Mouse (Mus musculus): ENCODE results near the gene Slc35a2. TPM values are rescaled to one million over a fixed set of nuclear protein-coding genes. Genes with fewer than 3 reads are reported as not detected.

The Slc35a2 gene
- polyA plus RNA-seq, 1 experiment: not detected

- Histone ChIP-seq H3K27ac (ENCODE audit: insufficient read depth, low read depth, low read length) (no peak overlapping the region), H3K4me3 (ENCODE audit: insufficient read depth, low read depth, low read length) (no peak overlapping the region), H3K4me1 (ENCODE audit: control insufficient read depth, insufficient read depth, low read length) (no peaks in the 10 kb centered on the region)
- TF ChIP-seq POLR2A (IDR thresholded peaks at IDR 0.05; ENCODE audit: insufficient read depth, low read depth, low read length): no peak
- no peak for TF ChIP-seq CTCF (IDR thresholded peaks at IDR 0.05; ENCODE audit: insufficient read depth, low read depth, low read length)
- 72% methylated on average over 1 of the region's 1 CpGs for WGBS
Measured at GRCm38 (mm10) chrX:7863181-7863580, 20.6 kb upstream of the Slc35a2 start.

GRCm38 (mm10) chrX:7864551-7864950, 19.3 kb upstream of the Slc35a2 start:
- no peak for TF ChIP-seq POLR2A (IDR thresholded peaks at IDR 0.05; ENCODE audit: insufficient read depth, low read depth, low read length)
- no peak for TF ChIP-seq CTCF (IDR thresholded peaks at IDR 0.05; ENCODE audit: insufficient read depth, low read depth, low read length)
- no peak overlapping the region for H3K4me3 ChIP-seq (ENCODE audit: insufficient read depth, low read depth, low read length)
- 78% methylated on average over 3 of the region's 3 CpGs for WGBS
- no peaks in the 10 kb centered on the region for H3K4me1 ChIP-seq (ENCODE audit: control insufficient read depth, insufficient read depth, low read length)
- H3K27ac ChIP-seq (ENCODE audit: insufficient read depth, low read depth, low read length): no peak overlapping the region

GRCm38 (mm10) chrX:7865343-7865742, 18.5 kb upstream of the Slc35a2 start:
- TF ChIP-seq POLR2A (IDR thresholded peaks at IDR 0.05; ENCODE audit: insufficient read depth, low read depth, low read length): no peak
- no peak for TF ChIP-seq CTCF (IDR thresholded peaks at IDR 0.05; ENCODE audit: insufficient read depth, low read depth, low read length)

GRCm38 (mm10) chrX:7865786-7866185, 18.0 kb upstream of the Slc35a2 start:
- Histone ChIP-seq H3K4me3 (ENCODE audit: insufficient read depth, low read depth, low read length) (no peak overlapping the region), H3K27ac (ENCODE audit: insufficient read depth, low read depth, low read length) (no peak overlapping the region), H3K4me1 (ENCODE audit: control insufficient read depth, insufficient read depth, low read length) (no peaks in the 10 kb centered on the region)
- TF ChIP-seq CTCF (IDR thresholded peaks at IDR 0.05; ENCODE audit: insufficient read depth, low read depth, low read length) (no peak), POLR2A (IDR thresholded peaks at IDR 0.05; ENCODE audit: insufficient read depth, low read depth, low read length) (no peak)
- 62% methylated on average over 2 of the region's 2 CpGs for WGBS

More at GRCm38 (mm10) chrX:7865343-7865742, 18.5 kb upstream of the Slc35a2 start:
- WGBS: 64% methylated on average over 2 of the region's 2 CpGs
- Histone ChIP-seq H3K27ac (ENCODE audit: insufficient read depth, low read depth, low read length) (no peak overlapping the region), H3K4me1 (ENCODE audit: control insufficient read depth, insufficient read depth, low read length) (no peaks in the 10 kb centered on the region), H3K4me3 (ENCODE audit: insufficient read depth, low read depth, low read length) (no peak overlapping the region)

GRCm38 (mm10) chrX:7867141-7867540, 16.7 kb upstream of the Slc35a2 start:
- Histone ChIP-seq H3K4me1 (ENCODE audit: control insufficient read depth, insufficient read depth, low read length) (no peaks in the 10 kb centered on the region), H3K27ac (ENCODE audit: insufficient read depth, low read depth, low read length) (no peak overlapping the region), H3K4me3 (ENCODE audit: insufficient read depth, low read depth, low read length) (no peak overlapping the region)
- TF ChIP-seq CTCF (IDR thresholded peaks at IDR 0.05; ENCODE audit: insufficient read depth, low read depth, low read length) (no peak), POLR2A (IDR thresholded peaks at IDR 0.05; ENCODE audit: insufficient read depth, low read depth, low read length) (no peak)
- 90% methylated on average over 1 of the region's 1 CpGs for WGBS

GRCm38 (mm10) chrX:7868506-7868905, 15.3 kb upstream of the Slc35a2 start:
- 42% methylated on average over 2 of the region's 2 CpGs for WGBS
- no peak overlapping the region for H3K27ac ChIP-seq (ENCODE audit: insufficient read depth, low read depth, low read length)
- H3K4me3 ChIP-seq (ENCODE audit: insufficient read depth, low read depth, low read length): no peak overlapping the region
- TF ChIP-seq CTCF (IDR thresholded peaks at IDR 0.05; ENCODE audit: insufficient read depth, low read depth, low read length) (no peak), POLR2A (IDR thresholded peaks at IDR 0.05; ENCODE audit: insufficient read depth, low read depth, low read length) (no peak)
- no peaks in the 10 kb centered on the region for H3K4me1 ChIP-seq (ENCODE audit: control insufficient read depth, insufficient read depth, low read length)

- Histone ChIP-seq H3K4me1 (ENCODE audit: control insufficient read depth, insufficient read depth, low read length) (no peaks in the 10 kb centered on the region), H3K27ac (ENCODE audit: insufficient read depth, low read depth, low read length) (no peak overlapping the region), H3K4me3 (ENCODE audit: insufficient read depth, low read depth, low read length) (no peak overlapping the region)
- TF ChIP-seq CTCF (IDR thresholded peaks at IDR 0.05; ENCODE audit: insufficient read depth, low read depth, low read length) (no peak), POLR2A (IDR thresholded peaks at IDR 0.05; ENCODE audit: insufficient read depth, low read depth, low read length) (no peak)
- 33% methylated on average over 3 of the region's 3 CpGs for WGBS
Measured at GRCm38 (mm10) chrX:7869826-7870225, 14.0 kb upstream of the Slc35a2 start.

GRCm38 (mm10) chrX:7878007-7878419, 5.8 kb upstream of the Slc35a2 start, which contains the start of gene Pim2:
Gene Pim2, plus strand, starts transcription at chrX:7878262.
- Histone ChIP-seq H3K4me3 (ENCODE audit: insufficient read depth, low read depth, low read length) (peak within 1 kb of the TSS; percentile 81), H3K27ac (ENCODE audit: insufficient read depth, low read depth, low read length) (peak within 1 kb of the TSS; percentile 71), H3K4me1 (ENCODE audit: control insufficient read depth, insufficient read depth, low read length) (no peaks in the 10 kb centered on the region)
- no peak for TF ChIP-seq CTCF (IDR thresholded peaks at IDR 0.05; ENCODE audit: insufficient read depth, low read depth, low read length)
- peak; percentile 49 for TF ChIP-seq POLR2A (IDR thresholded peaks at IDR 0.05; ENCODE audit: insufficient read depth, low read depth, low read length)
- 12% methylated on average over 38 of the region's 38 CpGs for WGBS

GRCm38 (mm10) chrX:7878495-7878894, 5.3 kb upstream of the Slc35a2 start:
- H3K27ac ChIP-seq (ENCODE audit: insufficient read depth, low read depth, low read length): peak overlapping the region; percentile 71
- no peaks in the 10 kb centered on the region for H3K4me1 ChIP-seq (ENCODE audit: control insufficient read depth, insufficient read depth, low read length)
- 21% methylated on average over 21 of the region's 21 CpGs for WGBS
- no peak for TF ChIP-seq POLR2A (IDR thresholded peaks at IDR 0.05; ENCODE audit: insufficient read depth, low read depth, low read length)
- peak overlapping the region; percentile 81 for H3K4me3 ChIP-seq (ENCODE audit: insufficient read depth, low read depth, low read length)

GRCm38 (mm10) chrX:7879819-7880218, 4.0 kb upstream of the Slc35a2 start:
- peak overlapping the region; percentile 40 for H3K4me3 ChIP-seq (ENCODE audit: insufficient read depth, low read depth, low read length)
- no peak for TF ChIP-seq POLR2A (IDR thresholded peaks at IDR 0.05; ENCODE audit: insufficient read depth, low read depth, low read length)
- no peak for TF ChIP-seq CTCF (IDR thresholded peaks at IDR 0.05; ENCODE audit: insufficient read depth, low read depth, low read length)
- H3K27ac ChIP-seq (ENCODE audit: insufficient read depth, low read depth, low read length): no peak overlapping the region
- no peaks in the 10 kb centered on the region for H3K4me1 ChIP-seq (ENCODE audit: control insufficient read depth, insufficient read depth, low read length)
- WGBS: 9% methylated on average over 11 of the region's 11 CpGs

Data from olfactory bulb, adult 2 months (tissue).